Mouse (Mus musculus) ES-CJ7 (cell line): ENCODE data around the gene Pde6c.

Experiments
- DNase-seq: peaks from one replicate; pipeline ENCODE4 v3.0.0; 2011; ENCODE audit warnings: low read depth, low spot score

Gene Pde6c

DNA sequence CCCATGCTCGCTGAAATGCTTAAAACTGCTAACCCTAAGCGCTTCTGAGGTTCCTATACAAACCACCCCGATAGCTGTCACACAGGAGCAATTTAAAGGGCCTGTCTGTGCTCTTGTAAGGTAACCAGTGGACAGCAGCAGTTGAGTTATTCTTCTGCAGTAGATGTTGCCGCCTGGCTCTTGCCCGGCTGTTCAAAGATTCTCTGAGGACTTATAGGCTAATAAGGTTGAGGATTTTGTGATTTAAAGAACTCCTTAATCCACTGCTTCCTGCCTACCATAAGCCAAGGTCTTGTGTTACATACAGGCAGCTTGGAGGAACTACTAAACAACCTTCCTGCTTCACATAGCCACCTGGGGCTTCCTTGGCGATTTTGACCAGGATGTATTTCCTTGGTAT, at the start of gene Pde6c:
Gene Pde6c (plus strand): TSS at position 301 of the 400 bp plus-strand sequence.
- DNase-seq, result no peak

DNA sequence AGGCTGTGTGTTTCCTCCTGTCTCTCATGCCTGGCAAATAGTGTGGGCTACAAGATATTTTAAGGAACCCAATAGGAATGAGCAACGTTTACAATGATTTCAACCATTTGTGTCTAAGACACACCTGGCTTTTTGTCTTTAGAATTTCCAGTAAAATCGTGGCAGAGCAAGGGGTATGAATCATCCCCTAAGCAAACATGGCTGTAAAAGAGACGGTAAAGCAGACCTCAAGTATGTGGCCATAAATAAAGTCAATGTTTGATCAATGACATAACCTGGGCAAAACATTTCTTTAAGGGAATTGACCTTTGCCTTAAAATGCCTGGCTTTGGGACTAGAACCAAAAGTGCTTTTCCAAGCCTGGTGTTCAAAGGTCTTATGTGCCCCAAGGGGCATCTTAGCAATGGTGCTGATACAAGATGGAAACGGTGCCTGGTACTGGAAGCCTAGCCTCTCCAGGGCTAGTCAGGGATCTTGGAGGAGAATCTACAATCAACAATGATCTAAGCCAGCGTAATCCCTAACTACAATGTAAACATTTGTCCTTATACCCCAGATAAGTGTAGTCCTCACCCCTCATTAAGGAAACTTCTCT, 49.6 kb upstream of the Pde6c start:
- no peak for DNase-seq

- no peak for DNase-seq
Observed at GRCm38 (mm10) chr19:38085841-38086240, 46.7 kb upstream of the Pde6c start.

- DNase-seq, result peak; percentile 59
Observed at GRCm38 (mm10) chr19:38086948-38087551, 45.5 kb upstream of the Pde6c start.

GRCm38 (mm10) chr19:38089358-38089757, 43.2 kb upstream of the Pde6c start:
- DNase-seq, result no peak

DNA sequence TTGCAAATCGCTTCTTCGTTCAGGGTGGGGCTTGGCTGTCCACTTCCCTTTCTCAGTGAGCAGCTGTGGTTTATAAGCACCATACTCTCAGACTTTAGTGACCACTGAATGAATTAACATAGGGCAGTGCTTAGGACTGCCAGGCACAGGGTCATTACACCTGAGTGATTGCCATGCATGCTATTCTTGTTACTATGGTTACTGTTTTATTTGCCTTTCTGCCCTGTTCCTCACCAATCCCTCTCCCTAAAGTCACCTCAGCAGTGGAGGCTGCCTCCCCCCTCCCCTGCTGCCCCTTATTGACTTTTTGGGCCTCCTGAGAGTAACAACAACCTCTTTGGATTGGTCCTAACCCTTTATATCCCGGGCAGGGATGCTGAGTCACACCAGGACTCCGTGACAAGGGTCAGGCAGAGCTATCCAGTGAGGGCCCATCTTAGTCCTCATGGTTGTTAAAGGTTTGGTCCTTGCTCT, 41.0 kb upstream of the Pde6c start:
- no peak for DNase-seq

DNA sequence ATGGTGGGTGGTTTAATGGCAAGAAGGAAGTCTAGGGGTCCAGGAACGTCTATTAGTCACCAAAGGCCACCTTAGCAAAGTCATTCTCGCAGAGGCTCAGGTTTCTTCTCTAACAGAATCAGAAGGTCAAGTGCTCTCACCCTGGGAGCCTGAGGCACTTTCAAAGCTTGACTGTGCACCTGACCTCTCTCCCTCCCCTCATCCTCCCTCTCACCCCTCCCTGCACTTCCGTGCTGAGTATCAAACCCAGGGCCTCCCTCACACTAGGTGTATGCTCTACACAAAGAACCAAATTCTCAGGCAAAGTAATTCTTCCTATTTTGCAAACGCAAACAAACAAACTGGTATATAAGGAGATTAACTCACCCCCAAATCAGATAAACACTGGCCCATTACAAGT, 36.4 kb upstream of the Pde6c start:
- peak; percentile 73 for DNase-seq

DNA sequence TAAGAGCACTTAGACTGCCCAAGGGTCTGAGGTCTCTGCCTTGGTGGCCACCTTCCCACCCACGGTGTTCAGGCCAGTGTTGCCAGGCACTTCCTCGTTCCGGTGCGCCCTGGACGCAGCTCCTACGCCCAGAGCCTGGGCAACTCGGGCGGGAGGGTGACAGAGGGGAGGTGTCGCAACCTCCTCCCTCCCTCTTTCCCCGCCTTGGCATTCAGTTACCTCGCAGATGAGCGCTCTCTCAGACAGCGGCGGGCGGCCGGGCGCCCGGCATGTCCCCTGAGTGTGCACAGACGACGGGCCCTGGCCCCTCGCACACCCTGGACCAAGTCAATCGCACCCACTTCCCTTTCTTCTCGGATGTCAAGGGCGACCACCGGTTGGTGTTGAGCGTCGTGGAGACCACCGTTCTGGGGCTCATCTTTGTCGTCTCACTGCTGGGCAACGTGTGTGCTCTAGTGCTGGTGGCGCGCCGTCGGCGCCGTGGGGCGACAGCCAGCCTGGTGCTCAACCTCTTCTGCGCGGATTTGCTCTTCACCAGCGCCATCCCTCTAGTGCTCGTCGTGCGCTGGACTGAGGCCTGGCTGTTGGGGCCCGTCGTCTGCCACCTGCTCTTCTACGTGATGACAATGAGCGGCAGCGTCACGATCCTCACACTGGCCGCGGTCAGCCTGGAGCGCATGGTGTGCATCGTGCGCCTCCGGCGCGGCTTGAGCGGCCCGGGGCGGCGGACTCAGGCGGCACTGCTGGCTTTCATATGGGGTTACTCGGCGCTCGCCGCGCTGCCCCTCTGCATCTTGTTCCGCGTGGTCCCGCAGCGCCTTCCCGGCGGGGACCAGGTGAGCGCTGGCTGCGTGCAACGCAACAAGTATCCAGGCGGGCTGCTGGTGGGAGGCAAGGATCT, 35.5 kb upstream of the Pde6c start, which contains the start of gene Ffar4:
Gene Ffar4 (plus strand): TSS at position 214 of the 901 bp plus-strand sequence.
- peak; percentile 21 for DNase-seq

DNA sequence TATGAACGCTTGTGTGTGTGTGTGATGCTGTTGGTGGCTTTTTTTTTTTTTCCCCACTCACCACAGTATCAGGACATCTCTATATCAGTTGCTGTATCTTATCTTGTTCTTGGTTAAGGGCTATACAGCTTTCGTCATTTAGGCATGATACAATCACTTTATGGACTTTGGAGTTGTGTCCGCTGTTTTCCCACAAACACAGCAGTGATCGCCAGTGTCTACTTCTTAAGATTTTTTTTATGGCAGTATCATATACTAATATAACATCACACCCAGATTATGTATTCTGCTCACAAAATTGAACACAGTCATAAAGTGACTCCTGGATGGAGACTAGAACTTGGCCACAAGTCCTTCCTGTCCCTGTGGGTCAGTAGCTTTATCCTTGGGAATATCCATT, 24.7 kb upstream of the Pde6c start:
- no peak for DNase-seq

DNA sequence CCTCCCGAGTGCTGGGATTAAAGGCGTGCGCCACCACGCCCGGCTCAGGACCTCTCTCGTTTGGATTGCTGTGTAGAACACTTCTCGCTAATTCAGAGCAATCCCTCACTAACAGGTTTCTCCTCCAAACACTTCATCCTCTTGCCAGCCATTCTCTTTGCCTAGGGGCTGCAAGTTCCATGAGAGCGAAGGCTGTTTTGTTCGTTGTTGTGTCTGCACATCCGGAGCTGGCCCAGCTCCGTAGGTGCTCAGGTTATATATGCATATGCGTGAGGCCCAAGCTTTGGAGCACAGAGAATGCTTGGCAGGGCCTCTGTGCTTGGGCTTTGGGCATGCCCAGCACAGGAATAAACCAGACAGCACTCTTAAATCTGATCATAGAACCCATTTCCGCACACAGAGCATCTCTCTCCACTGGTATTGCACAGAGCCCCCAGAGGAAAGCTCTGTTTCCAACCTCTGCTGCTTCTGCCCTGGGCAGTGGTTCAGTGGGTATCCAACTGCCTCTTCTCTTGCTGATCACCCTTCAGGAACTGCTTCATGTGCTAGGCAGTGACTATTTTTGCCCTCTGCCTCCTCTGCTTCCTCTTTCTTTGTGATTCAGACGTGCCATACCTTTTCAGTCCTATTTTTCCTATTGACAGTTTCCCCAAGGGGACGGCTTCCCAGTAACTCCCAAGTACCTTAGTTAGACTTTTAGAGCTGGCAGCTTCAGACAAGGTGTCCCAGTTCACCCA, 22.9 kb upstream of the Pde6c start:
- DNase-seq, result peak; percentile 25

DNA sequence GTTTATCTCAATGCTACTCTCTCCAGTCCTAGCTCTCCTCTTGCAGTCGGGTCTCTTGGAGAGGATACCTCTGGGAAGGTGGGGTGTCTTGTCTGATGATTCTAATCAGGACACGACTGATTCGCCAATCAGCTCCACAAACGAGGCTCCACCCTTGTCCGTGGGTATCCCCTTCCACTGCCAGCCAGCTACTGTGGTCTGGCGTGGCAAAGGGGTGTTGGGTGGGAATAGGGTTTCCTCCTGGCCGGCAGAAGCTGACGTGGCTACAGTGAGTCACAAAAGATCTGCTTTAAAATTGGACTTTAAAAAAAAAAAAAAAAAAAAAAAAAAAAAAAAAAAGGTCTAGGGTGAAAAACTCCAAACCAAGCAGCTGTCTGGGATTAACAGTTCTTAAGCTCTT, 21.5 kb upstream of the Pde6c start:
- no peak for DNase-seq

DNA sequence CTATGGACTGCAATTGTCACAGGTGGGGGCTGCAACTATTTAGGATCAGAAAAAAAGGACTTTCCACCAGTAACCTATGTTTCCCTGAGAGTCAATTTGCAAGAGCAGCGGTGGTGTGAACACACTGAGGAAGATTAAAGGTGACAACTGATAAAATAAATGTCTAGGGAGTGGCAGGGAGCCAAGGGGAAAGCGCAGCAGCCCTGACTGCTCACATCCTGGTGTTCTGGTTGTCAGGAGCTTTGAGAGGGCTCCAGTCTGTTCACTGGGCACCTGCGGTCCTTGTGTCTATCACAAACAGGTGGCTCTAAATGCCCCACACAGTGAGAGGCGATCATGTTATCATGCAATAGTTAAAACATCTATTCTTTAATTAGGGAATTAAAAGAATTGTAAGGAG, 20.0 kb upstream of the Pde6c start:
- no peak for DNase-seq

DNA sequence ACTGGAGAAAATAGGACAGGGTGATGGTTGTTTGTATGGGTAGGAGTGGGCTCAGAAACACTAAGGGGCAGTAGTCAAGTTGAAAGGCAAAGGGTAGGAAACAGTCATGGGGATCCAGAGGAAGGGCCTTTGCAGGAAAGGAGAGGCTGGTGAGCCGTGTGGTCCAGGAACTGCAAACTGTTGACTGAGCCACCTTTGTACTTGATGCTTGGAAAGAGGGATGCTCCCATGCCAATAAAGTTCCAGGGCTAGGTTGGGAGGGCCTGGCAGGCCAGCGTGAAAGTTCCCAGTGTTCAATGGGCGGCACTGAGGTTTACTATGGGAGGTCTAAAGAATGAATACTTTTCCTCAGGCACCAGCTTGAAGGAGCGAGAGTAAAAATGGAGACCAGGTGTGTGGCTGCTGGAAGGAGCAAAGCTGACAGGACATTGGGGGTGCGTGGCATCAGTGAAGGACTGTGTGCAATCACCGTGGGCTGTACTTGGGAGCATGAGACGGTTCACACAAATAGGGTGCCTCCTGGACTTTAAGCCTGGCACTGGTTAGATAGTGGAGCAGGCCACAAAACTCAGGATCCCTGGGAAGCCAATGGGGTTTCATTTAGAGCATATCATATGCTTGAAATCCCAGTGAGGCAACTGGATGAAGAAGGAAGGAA, 17.6 kb upstream of the Pde6c start:
- no peak for DNase-seq

- DNase-seq, result no peak
Observed at GRCm38 (mm10) chr19:38120123-38120760, 12.3 kb upstream of the Pde6c start.

DNA sequence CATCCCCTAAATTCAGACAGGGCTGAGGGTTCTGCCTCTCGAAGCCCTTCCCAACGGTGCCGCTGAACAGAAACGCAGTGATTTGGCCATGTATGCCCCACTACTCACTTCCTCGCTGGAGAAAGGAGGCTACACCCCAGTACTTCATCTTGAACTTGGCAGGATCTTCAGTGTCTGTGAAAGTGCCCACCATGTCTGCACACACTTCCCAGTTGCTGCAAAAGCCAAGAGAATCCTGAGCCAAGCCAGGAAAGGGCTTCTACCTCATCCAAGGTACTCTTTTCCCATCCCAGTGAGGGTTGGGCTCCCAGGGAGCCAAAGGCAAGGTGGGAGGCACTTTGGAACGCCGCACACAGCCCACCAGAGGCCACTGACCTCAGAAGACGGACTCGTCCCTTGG, 8.7 kb upstream of the Pde6c start:
- DNase-seq, result peak; percentile 5

GRCm38 (mm10) chr19:38124401-38125218, 8.0 kb upstream of the Pde6c start:
- peak; percentile 33 for DNase-seq

GRCm38 (mm10) chr19:38125219-38125610, 7.4 kb upstream of the Pde6c start, which contains the start of gene Rbp4:
Rbp4 (minus strand) TSS chr19:38125281.
- no peak for DNase-seq

- DNase-seq, result no peak
Observed at GRCm38 (mm10) chr19:38126656-38127055, 5.9 kb upstream of the Pde6c start.

- DNase-seq, result no peak
Observed at GRCm38 (mm10) chr19:38133986-38134385, 1.4 kb downstream of the Pde6c start.

DNA sequence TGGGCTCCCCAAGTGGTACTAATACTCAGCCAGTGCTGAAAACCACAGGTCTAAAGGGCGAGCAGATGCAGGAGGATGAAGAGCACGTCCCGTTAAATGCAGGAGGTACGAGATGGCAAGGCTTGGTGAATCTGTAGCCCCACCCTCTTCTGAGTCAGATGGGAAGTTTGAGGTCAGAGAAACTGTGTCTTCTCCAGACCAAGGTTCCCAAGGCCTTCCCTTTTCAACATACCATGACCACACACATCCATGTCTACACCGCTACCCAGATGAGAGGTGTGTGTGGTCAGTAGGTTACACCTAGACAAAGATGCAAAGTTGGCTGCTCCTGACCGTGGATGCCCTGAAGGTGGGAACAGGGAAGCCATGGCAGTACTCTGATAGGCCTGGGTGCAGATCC, 2.2 kb downstream of the Pde6c start:
- no peak for DNase-seq
